12 mouse cellular contexts compared by ENCODE assay signal in genomic region chr3:121480030-121480960, GRCm38 (mm10). TPM values are rescaled to one million over a fixed set of nuclear protein-coding genes. Genes with fewer than 3 reads are reported as not detected.
DNase-seq lines count a peak whose midpoint lies in the region; ATAC-seq and TF ChIP-seq lines count a peak whose summit lies in the region.
"Had no signal": no experiment of that assay in that cellular context is flagged by ENCODE, and none has a peak within 500 bp of the region (broad histone marks: within the 10 kb centered on the region; RNA-seq: fewer than 3 reads in every experiment).

No protein-coding gene starts in this region.

- DNase-seq in embryonic facial prominence, embryonic 14.5 days (ENCODE audit: low spot score) = peak; percentile 91
- DNase-seq in forebrain, postnatal 0 days = no peak
- DNase-seq in cerebellum, adult 2 months = no peak
- DNase-seq in natural killer cell, adult 2 months (ENCODE audit: low spot score in 2 of 2) = no peak
- DNase-seq: cerebellum, adult 8-10 months; right cerebral cortex, postnatal 4 days had no signal

- H3K36me3 ChIP-seq in embryonic facial prominence, embryonic 14.5 days (ENCODE audit: control insufficient read depth, insufficient read depth, low read length) = no peaks in the 10 kb centered on the region
- H3K36me3 ChIP-seq in forebrain, postnatal 0 days (ENCODE audit: insufficient read depth) = no peaks in the 10 kb centered on the region
- H3K36me3 ChIP-seq in liver, embryonic 12.5 days = no peaks in the 10 kb centered on the region
- no peaks in the 10 kb centered on the region for H3K36me3 ChIP-seq in neural tube, embryonic 14.5 days (ENCODE audit: control insufficient read depth, insufficient read depth, low read length)
- H3K36me3 ChIP-seq in heart, embryonic 11.5 days (ENCODE audit: control insufficient read depth, insufficient read depth, low read length) = no peaks in the 10 kb centered on the region
- H3K36me3 ChIP-seq: liver, embryonic 15.5 days had no signal

- TF ChIP-seq POLR2A in cerebellum, adult 2 months (IDR thresholded peaks at IDR 0.05; ENCODE audit: borderline replicate concordance, insufficient read depth, low read length) = no peak

- no peaks in the 10 kb centered on the region for H3K9me3 ChIP-seq in embryonic facial prominence, embryonic 14.5 days (ENCODE audit: control insufficient read depth, low read length)
- no peaks in the 10 kb centered on the region for H3K9me3 ChIP-seq in forebrain, postnatal 0 days (ENCODE audit: low read length)
- no peaks in the 10 kb centered on the region for H3K9me3 ChIP-seq in liver, embryonic 12.5 days (replicated peaks)
- H3K9me3 ChIP-seq in neural tube, embryonic 14.5 days (ENCODE audit: control insufficient read depth, low read length) = no peaks in the 10 kb centered on the region
- H3K9me3 ChIP-seq in heart, embryonic 11.5 days (replicated peaks; ENCODE audit: control insufficient read depth, low read length) = no peaks in the 10 kb centered on the region
- H3K9me3 ChIP-seq: liver, embryonic 15.5 days had no signal

- 42% methylated on average over 26 of the region's 26 CpGs for WGBS in embryonic facial prominence, embryonic 14.5 days
- WGBS in forebrain, postnatal 0 days = 36% methylated on average over 26 of the region's 26 CpGs
- 55% methylated on average over 26 of the region's 26 CpGs for WGBS in liver, embryonic 12.5 days (ENCODE audit: insufficient replicate concordance)
- 59% methylated on average over 26 of the region's 26 CpGs for WGBS in neural tube, embryonic 14.5 days
- 48% methylated on average over 26 of the region's 26 CpGs for WGBS in cerebellum, adult 2 months
- 57% methylated on average over 26 of the region's 26 CpGs for WGBS in heart, embryonic 11.5 days (ENCODE audit: insufficient replicate concordance)

- ATAC-seq in embryonic facial prominence, embryonic 14.5 days (ENCODE audit: low read depth) = peak; percentile 85
- ATAC-seq in forebrain, postnatal 0 days = peak; percentile 75
- peak; percentile 46; the same call in 1 of the 2 replicates for ATAC-seq in liver, embryonic 12.5 days
- ATAC-seq in neural tube, embryonic 14.5 days (ENCODE audit: low read depth) = peak; percentile 26; the same call in 1 of the 2 replicates
- ATAC-seq in heart, embryonic 11.5 days (replicated peaks; ENCODE audit: insufficient number of reproducible peaks, low FRiP score, low TSS enrichment) = no peak
- ATAC-seq: inflammation-experienced regulatory T-cells, adult 6 months had no signal

- no peak overlapping the region for H3K4me2 ChIP-seq in embryonic facial prominence, embryonic 14.5 days (ENCODE audit: low read depth, low read length)
- H3K4me2 ChIP-seq in forebrain, postnatal 0 days (ENCODE audit: low read depth) = no peak overlapping the region
- H3K4me2 ChIP-seq in liver, embryonic 12.5 days = no peak overlapping the region
- no peak overlapping the region for H3K4me2 ChIP-seq in neural tube, embryonic 14.5 days (ENCODE audit: low read depth, low read length)
- H3K4me2 ChIP-seq in heart, embryonic 11.5 days = no peak overlapping the region
- H3K4me2 ChIP-seq: liver, embryonic 15.5 days had no signal

- no peak overlapping the region for H3K4me3 ChIP-seq in embryonic facial prominence, embryonic 14.5 days (ENCODE audit: low read depth, low read length)
- H3K4me3 ChIP-seq in forebrain, postnatal 0 days (ENCODE audit: low read depth, low read length) = no peak overlapping the region
- no peak overlapping the region for H3K4me3 ChIP-seq in liver, embryonic 12.5 days
- no peak overlapping the region for H3K4me3 ChIP-seq in neural tube, embryonic 14.5 days (ENCODE audit: low read depth, low read length)
- H3K4me3 ChIP-seq in cerebellum, adult 2 months (replicated peaks; ENCODE audit: insufficient read depth, low read depth, low read length) = no peak overlapping the region
- H3K4me3 ChIP-seq in heart, embryonic 11.5 days (ENCODE audit: low read depth, low read length) = no peak overlapping the region
- H3K4me3 ChIP-seq: erythroblast, embryonic 14.5 days; liver, embryonic 15.5 days had no signal

- peaks cover 23% of the 10 kb centered on the region; the same call in 1 of the 2 replicates for H3K4me1 ChIP-seq in embryonic facial prominence, embryonic 14.5 days (ENCODE audit: control insufficient read depth, insufficient read depth, low read length)
- H3K4me1 ChIP-seq in forebrain, postnatal 0 days (ENCODE audit: insufficient read depth) = peaks cover 14% of the 10 kb centered on the region
- peaks cover 48% of the 10 kb centered on the region for H3K4me1 ChIP-seq in liver, embryonic 12.5 days
- H3K4me1 ChIP-seq in neural tube, embryonic 14.5 days (ENCODE audit: control insufficient read depth, insufficient read depth, low read length) = peaks cover 12% of the 10 kb centered on the region
- no peaks in the 10 kb centered on the region for H3K4me1 ChIP-seq in cerebellum, adult 2 months (ENCODE audit: control insufficient read depth, insufficient read depth, low read length)
- H3K4me1 ChIP-seq in heart, embryonic 11.5 days (ENCODE audit: control insufficient read depth, insufficient read depth, low read length) = peaks cover 9% of the 10 kb centered on the region

- no peaks in the 10 kb centered on the region for H3K27me3 ChIP-seq in embryonic facial prominence, embryonic 14.5 days (replicated peaks; ENCODE audit: control insufficient read depth, insufficient read depth, low read length)
- H3K27me3 ChIP-seq in forebrain, postnatal 0 days (ENCODE audit: insufficient read depth, low read length) = no peaks in the 10 kb centered on the region
- peaks cover 4% of the 10 kb centered on the region; the same call in 1 of the 2 replicates for H3K27me3 ChIP-seq in liver, embryonic 12.5 days (replicated peaks)
- no peaks in the 10 kb centered on the region for H3K27me3 ChIP-seq in neural tube, embryonic 14.5 days (ENCODE audit: control insufficient read depth, insufficient read depth, low read length)
- H3K27me3 ChIP-seq in cerebellum, adult 2 months (ENCODE audit: control insufficient read depth, insufficient read depth, low read length) = no peaks in the 10 kb centered on the region; the same call in 1 of the 2 replicates
- H3K27me3 ChIP-seq in heart, embryonic 11.5 days (ENCODE audit: control insufficient read depth, insufficient read depth, low read length) = no peaks in the 10 kb centered on the region
- H3K27me3 ChIP-seq: liver, embryonic 15.5 days had no signal

- peak overlapping the region; percentile 52; the same call in 1 of the 2 replicates for H3K27ac ChIP-seq in embryonic facial prominence, embryonic 14.5 days (replicated peaks; ENCODE audit: low read depth, low read length)
- peak overlapping the region; percentile 73 for H3K27ac ChIP-seq in forebrain, postnatal 0 days (ENCODE audit: low read depth, low read length)
- no peak overlapping the region for H3K27ac ChIP-seq in liver, embryonic 12.5 days
- H3K27ac ChIP-seq in neural tube, embryonic 14.5 days (ENCODE audit: low read depth, low read length) = no peak overlapping the region
- H3K27ac ChIP-seq in cerebellum, adult 2 months (ENCODE audit: insufficient read depth, low read length) = no peak overlapping the region
- H3K27ac ChIP-seq in heart, embryonic 11.5 days (ENCODE audit: low read depth, low read length) = no peak overlapping the region
- H3K27ac ChIP-seq: liver, embryonic 15.5 days had no signal

- peak overlapping the region; percentile 36 for H3K9ac ChIP-seq in embryonic facial prominence, embryonic 14.5 days (ENCODE audit: low read depth, low read length)
- H3K9ac ChIP-seq in forebrain, postnatal 0 days = no peak overlapping the region
- H3K9ac ChIP-seq in liver, embryonic 12.5 days = no peak overlapping the region
- no peak overlapping the region for H3K9ac ChIP-seq in neural tube, embryonic 14.5 days (replicated peaks; ENCODE audit: low read depth, low read length)
- H3K9ac ChIP-seq in heart, embryonic 11.5 days (ENCODE audit: low read depth, low read length) = no peak overlapping the region
- H3K9ac ChIP-seq: liver, embryonic 15.5 days had no signal

- TF ChIP-seq CTCF in forebrain, postnatal 0 days (IDR thresholded peaks at IDR 0.05; ENCODE audit: low read depth) = no peak
- no peak for TF ChIP-seq CTCF in cerebellum, adult 2 months (IDR thresholded peaks at IDR 0.05; ENCODE audit: borderline replicate concordance, insufficient read depth, low read depth, low read length)

RNA-seq across cellular contexts. Expression of gene Slc44a3, which starts 51.9 kb away (rescaled TPM):
- 4.9 and 6.4 TPM in 2 replicates for polyA plus RNA-seq in embryonic facial prominence, embryonic 14.5 days (2014; fragmentation: Nextera tagmentation; extraction: Ambion mirVana)
- total RNA-seq in forebrain, postnatal 0 days (2014; rRNA removed) = 0.48 and 1.4 TPM in 2 replicates
- polyA plus RNA-seq in forebrain, postnatal 0 days (2015; fragmentation: Nextera tagmentation; extraction: Ambion mirVana) = 0.40 and 0.52 TPM in 2 replicates
- 3.7 and 3.9 TPM in 2 replicates for polyA plus RNA-seq in liver, embryonic 12.5 days (2016; fragmentation: Nextera tagmentation; extraction: Ambion mirVana)
- 0.85 and 1.5 TPM in 2 replicates for polyA plus RNA-seq in neural tube, embryonic 14.5 days (2014; fragmentation: Nextera tagmentation; extraction: Ambion mirVana)
- 0.51 and 0.52 TPM in 2 replicates for polyA plus RNA-seq in cerebellum, adult 2 months (2012; rRNA removed)
- 0.83 and 1.1 TPM in 2 replicates for polyA plus RNA-seq in heart, embryonic 11.5 days (2014; fragmentation: Nextera tagmentation; extraction: Ambion mirVana)
- polyA plus RNA-seq: erythroblast, embryonic 14.5 days; inflammation-experienced regulatory T-cells, adult 6 months had no signal

RNA-seq across cellular contexts. Expression of gene Cnn3, which starts 54.0 kb away (rescaled TPM):
- 870 and 944 TPM in 2 replicates for polyA plus RNA-seq in embryonic facial prominence, embryonic 14.5 days (2014; fragmentation: Nextera tagmentation; extraction: Ambion mirVana)
- total RNA-seq in forebrain, postnatal 0 days (2014; rRNA removed) = 128 and 150 TPM in 2 replicates
- polyA plus RNA-seq in forebrain, postnatal 0 days (2015; fragmentation: Nextera tagmentation; extraction: Ambion mirVana) = 307 and 319 TPM in 2 replicates
- polyA plus RNA-seq in liver, embryonic 12.5 days (2016; fragmentation: Nextera tagmentation; extraction: Ambion mirVana) = 138 and 143 TPM in 2 replicates
- 409 and 500 TPM in 2 replicates for polyA plus RNA-seq in neural tube, embryonic 14.5 days (2014; fragmentation: Nextera tagmentation; extraction: Ambion mirVana)
- 170 and 177 TPM in 2 replicates for polyA plus RNA-seq in cerebellum, adult 2 months (2012; rRNA removed)
- polyA plus RNA-seq in heart, embryonic 11.5 days (2014; fragmentation: Nextera tagmentation; extraction: Ambion mirVana) = 488 and 525 TPM in 2 replicates

Comparison
In these comparisons a context has a peak if more than half of its experiments do, and no peak if none do; other contexts are left out.
1. H3K27ac ChIP-seq: peak in embryonic facial prominence, embryonic 14.5 days (single experiment) and forebrain, postnatal 0 days (single experiment); none in liver, embryonic 12.5 days (single experiment), neural tube, embryonic 14.5 days (single experiment), cerebellum, adult 2 months (single experiment) and heart, embryonic 11.5 days (single experiment).